Mouse (Mus musculus) forebrain, embryonic 13.5 days (tissue): ENCODE results near the gene Scn2a. TPM values are rescaled to one million over a fixed set of nuclear protein-coding genes. Genes with fewer than 3 reads are reported as not detected.
A peak's percentile ranks its signal among the peaks of the same experiment; 100 is the strongest.

Source experiments
- ATAC-seq: fragments of 200-750 bp; cut with Nextera tagmentation; 2 replicates; pipeline ENCODE4 v1.8.0; 2017
- H3K27ac ChIP-seq: fragments of 300-500 bp; sonication (generic); 2 replicates; pipeline ENCODE4 v1.5.1; 2015; ENCODE audit warnings: inconsistent platforms, mild to moderate bottlenecking, moderate library complexity
- H3K27me3 ChIP-seq: fragments of 300-500 bp; sonication (generic); 2 replicates; pipeline ENCODE4 v1.6.1; 2015; ENCODE audit warnings: mild to moderate bottlenecking, inconsistent platforms
- H3K36me3 ChIP-seq: fragments of 300-500 bp; sonication (generic); 2 replicates; pipeline ENCODE4 v1.6.1; 2015; ENCODE audit warnings: mild to moderate bottlenecking, inconsistent platforms; ENCODE audit not compliant: poor library complexity, severe bottlenecking
- H3K4me1 ChIP-seq: fragments of 300-500 bp; sonication (generic); 2 replicates; pipeline ENCODE4 v1.6.1; 2015; ENCODE audit warnings: inconsistent platforms
- H3K4me2 ChIP-seq: fragments of 300-500 bp; sonication (generic); 2 replicates; pipeline ENCODE4 v1.6.1; 2015; ENCODE audit warnings: inconsistent platforms, mild to moderate bottlenecking, moderate library complexity
- H3K4me3 ChIP-seq: fragments of 300-500 bp; sonication (generic); 2 replicates; pipeline ENCODE4 v1.5.1; 2015; ENCODE audit warnings: mild to moderate bottlenecking, inconsistent platforms
- H3K9ac ChIP-seq: fragments of 300-500 bp; sonication (generic); 2 replicates; pipeline ENCODE4 v1.6.1; 2015; ENCODE audit warnings: mild to moderate bottlenecking, inconsistent platforms
- H3K9me3 ChIP-seq: fragments of 300-500 bp; sonication (generic); replicated peaks from 2 replicates; pipeline ENCODE4 v1.6.1; 2016; ENCODE audit warnings: inconsistent platforms
- WGBS: fragments of 180-500 bp; shearing (Covaris S2); methylation state at CpG from one replicate; pipeline ENCODE4 v1.1.7; 2015; 5-methylcytosine and 5-hydroxymethylcytosine counted together
- polyA plus RNA-seq: library from polyadenylated mRNA; unstranded; fragments of >200 nt; fragmentation: Nextera tagmentation; extraction: Ambion mirVana; gene quantifications from 2 replicates; pipeline ENCODE4 v1.2.1, GENCODE M21; 2015

Scn2a gene
- polyA plus RNA-seq, 1 experiment from 2014 or later: 14.7 TPM

DNA sequence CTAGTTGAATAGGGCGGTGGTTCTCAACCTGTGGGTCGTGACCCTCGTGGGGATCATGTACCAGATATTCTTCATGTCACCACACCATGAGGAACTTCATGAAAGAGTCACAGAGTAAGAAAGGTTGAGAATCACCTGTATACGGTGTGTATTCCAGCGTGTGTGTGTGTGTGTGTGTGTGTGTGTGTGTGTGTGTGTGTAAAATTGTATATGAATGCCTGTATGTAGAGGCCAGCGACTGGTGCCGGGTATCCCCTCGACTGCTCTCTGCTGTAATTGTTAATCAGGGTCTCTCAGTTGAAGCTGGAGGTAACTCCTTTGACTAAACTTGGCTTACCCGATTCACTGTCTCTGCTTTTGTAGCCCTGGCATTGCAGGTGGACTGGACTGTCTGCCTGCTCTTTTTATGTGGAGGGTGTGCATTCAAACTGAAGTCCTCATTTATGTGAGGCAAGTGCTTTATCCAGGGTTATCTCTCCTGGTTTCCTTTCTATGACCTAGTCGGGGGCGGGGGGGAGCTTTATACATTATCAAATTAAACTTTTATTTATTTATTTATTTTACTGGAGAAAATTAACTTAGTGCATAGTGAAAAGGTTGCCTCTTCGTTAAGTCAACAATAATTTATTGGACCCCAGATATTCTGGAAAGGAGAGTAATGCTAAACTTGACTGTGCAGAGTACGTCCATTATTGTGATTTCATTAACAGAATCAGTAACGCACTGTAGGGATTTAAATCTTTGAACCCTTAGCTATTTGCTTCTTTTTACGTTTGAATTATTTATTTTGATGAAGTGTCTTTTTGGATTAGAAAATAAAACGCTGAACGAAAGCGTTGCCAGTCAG is 47.2 kb downstream of the Scn2a start:
- Histone ChIP-seq H3K9me3 (no peaks in the 10 kb centered on the region), H3K36me3 (no peaks in the 10 kb centered on the region), H3K27ac (no peak overlapping the region), H3K9ac (no peak overlapping the region), H3K4me2 (peak overlapping the region; percentile 58), H3K4me3 (peak overlapping the region; percentile 29), H3K4me1 (peaks cover 15% of the 10 kb centered on the region), H3K27me3 (no peaks in the 10 kb centered on the region)
- WGBS: 50% methylated on average over 18 of the region's 18 CpGs
- peak; percentile 61 for ATAC-seq

DNA sequence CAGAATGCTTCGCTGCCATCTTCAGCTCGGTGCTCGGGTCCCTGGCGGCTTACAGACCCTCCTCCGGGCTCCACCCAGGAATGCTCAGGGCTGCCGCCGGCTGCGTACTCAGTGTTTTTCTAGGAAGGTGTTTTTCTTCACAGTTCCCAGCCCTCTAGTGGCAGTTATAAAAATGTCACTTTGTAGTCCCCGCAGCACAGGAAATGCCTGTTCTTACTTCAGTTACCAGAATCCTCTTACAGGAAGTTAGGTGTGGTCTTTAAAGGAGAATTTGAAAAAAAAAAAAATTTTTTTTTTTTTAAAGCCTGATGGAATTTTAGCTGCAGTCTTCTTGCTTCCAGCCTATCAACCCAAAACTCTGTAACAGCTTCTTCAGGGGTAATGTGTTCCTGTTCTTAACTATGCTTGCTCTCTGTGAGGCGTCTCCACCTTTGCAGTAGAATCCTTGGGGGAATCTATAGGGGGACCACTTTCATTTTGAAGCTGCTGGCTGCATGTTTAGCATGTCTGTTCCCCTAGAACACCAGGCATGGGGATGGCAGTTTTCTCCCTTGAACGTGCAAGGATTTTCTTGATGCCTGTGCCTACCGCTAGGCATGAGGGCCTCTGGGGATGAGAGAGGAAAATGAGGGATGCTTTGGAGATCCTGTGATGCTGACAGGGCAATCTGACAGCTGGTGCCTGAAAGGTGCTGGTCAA is 48.0 kb downstream of the Scn2a start:
- H3K27ac ChIP-seq: peak overlapping the region; percentile 10
- peak; percentile 97 for ATAC-seq
- no peaks in the 10 kb centered on the region for H3K9me3 ChIP-seq
- 19% methylated on average over 12 of the region's 12 CpGs for WGBS
- peak overlapping the region; percentile 37 for H3K4me3 ChIP-seq
- H3K27me3 ChIP-seq: no peaks in the 10 kb centered on the region
- H3K36me3 ChIP-seq: no peaks in the 10 kb centered on the region
- H3K4me1 ChIP-seq: peaks cover 15% of the 10 kb centered on the region
- peak overlapping the region; percentile 58 for H3K4me2 ChIP-seq
- peak overlapping the region; percentile 60 for H3K9ac ChIP-seq

DNA sequence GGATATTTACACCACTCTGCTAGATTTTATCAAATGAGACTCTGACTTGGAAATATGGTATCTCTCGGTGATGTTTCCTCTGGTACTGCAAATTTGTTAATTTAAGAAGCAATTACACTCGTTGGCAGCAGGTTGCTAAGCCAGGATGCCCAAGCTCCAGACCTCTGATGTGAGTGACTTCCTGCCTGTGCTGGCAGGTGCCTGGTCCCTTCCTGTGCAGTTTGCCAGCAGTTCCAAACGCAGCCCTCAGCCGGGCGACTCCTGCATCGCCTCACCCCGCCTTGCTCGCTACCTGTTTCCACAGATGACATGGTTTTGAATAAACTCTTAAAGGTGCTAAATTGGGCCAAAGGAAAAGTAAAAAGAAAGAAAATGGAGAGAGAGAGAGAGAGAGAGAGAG is 49.0 kb downstream of the Scn2a start:
- Histone ChIP-seq H3K27ac (no peak overlapping the region), H3K4me1 (peaks cover 15% of the 10 kb centered on the region), H3K4me2 (peak overlapping the region; percentile 58), H3K27me3 (no peaks in the 10 kb centered on the region), H3K4me3 (no peak overlapping the region), H3K9ac (no peak overlapping the region), H3K9me3 (no peaks in the 10 kb centered on the region), H3K36me3 (no peaks in the 10 kb centered on the region)
- 79% methylated on average over 8 of the region's 8 CpGs for WGBS
- ATAC-seq: no peak

DNA sequence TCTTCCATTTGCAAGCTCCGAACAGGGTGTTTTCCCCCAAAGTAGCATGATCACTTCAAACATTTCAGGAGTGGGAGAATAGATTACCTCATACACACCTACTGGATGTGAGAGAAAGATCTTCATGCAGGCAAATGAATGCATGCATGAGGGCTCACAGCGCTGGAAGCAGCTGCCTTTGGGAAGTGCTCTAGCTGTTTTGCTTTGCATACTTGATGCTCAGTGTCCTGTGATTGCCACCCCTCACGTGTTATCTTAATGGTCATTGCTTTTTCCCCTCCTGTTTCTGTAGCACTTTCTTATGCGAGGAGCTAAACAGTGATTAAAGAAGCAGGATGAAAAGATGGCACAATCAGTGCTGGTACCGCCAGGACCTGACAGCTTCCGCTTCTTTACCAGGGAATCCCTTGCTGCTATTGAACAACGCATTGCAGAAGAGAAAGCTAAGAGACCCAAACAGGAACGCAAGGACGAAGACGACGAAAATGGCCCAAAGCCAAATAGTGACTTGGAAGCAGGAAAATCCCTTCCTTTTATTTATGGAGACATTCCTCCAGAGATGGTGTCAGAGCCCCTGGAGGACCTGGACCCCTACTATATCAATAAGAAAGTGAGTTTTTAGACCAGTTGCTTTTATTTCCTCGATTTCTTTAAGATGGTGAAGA is 49.7 kb downstream of the Scn2a start:
- H3K27ac ChIP-seq: no peak overlapping the region
- WGBS: 59% methylated on average over 12 of the region's 12 CpGs
- no peaks in the 10 kb centered on the region for H3K9me3 ChIP-seq
- H3K9ac ChIP-seq: no peak overlapping the region
- ATAC-seq: no peak
- peak overlapping the region; percentile 2 for H3K4me2 ChIP-seq
- H3K27me3 ChIP-seq: no peaks in the 10 kb centered on the region
- no peaks in the 10 kb centered on the region for H3K36me3 ChIP-seq
- no peak overlapping the region for H3K4me3 ChIP-seq
- H3K4me1 ChIP-seq: peaks cover 13% of the 10 kb centered on the region

DNA sequence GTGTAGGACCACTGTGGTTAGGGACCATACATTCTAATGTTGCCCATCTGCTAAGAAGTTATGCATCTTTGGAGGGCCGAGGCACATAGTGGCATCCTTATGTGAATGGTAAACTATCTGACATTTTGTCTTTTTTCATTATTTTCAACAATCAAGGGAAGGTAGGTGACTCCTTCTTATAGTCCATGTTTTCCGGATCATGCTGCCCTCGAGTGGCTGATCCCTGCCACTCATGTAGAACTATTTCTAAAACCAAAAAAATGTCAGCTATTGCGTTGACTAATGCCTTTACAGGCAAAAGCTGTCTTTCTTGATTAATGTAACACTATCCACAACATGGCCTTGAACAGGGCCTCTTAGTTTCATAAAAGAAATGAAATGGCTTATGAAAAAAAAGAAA is 59.0 kb downstream of the Scn2a start:
- 87% methylated on average over 4 of the region's 4 CpGs for WGBS
- H3K36me3 ChIP-seq: no peaks in the 10 kb centered on the region
- H3K4me2 ChIP-seq: no peak overlapping the region
- no peak overlapping the region for H3K27ac ChIP-seq
- no peaks in the 10 kb centered on the region for H3K4me1 ChIP-seq
- H3K4me3 ChIP-seq: no peak overlapping the region
- no peaks in the 10 kb centered on the region for H3K27me3 ChIP-seq
- H3K9ac ChIP-seq: no peak overlapping the region
- no peak for ATAC-seq
- H3K9me3 ChIP-seq: no peaks in the 10 kb centered on the region

DNA sequence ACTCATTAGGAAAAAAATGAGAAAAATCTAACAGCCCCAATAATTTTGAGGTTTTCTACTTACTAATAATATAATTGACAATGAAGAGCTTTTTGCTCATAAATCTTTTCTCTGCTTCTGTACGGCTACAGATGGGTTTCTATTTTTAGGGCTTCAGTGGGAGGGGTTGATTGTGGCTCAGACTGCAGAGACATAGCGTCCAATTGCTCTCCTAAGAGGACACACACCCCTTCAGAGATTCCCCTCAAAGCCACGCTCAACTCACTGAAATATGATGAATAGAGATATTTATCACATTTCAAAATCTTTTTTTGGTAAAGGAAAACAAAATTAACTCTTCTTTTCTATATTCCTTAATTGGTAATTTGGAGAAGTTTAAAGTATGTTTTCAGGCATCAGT is 64.6 kb downstream of the Scn2a start:
- 78% methylated on average over 3 of the region's 3 CpGs for WGBS
- no peaks in the 10 kb centered on the region for H3K27me3 ChIP-seq
- H3K4me1 ChIP-seq: no peaks in the 10 kb centered on the region
- no peak overlapping the region for H3K4me2 ChIP-seq
- no peaks in the 10 kb centered on the region for H3K36me3 ChIP-seq
- no peak overlapping the region for H3K27ac ChIP-seq
- ATAC-seq: no peak
- H3K4me3 ChIP-seq: no peak overlapping the region
- no peaks in the 10 kb centered on the region for H3K9me3 ChIP-seq
- H3K9ac ChIP-seq: no peak overlapping the region

DNA sequence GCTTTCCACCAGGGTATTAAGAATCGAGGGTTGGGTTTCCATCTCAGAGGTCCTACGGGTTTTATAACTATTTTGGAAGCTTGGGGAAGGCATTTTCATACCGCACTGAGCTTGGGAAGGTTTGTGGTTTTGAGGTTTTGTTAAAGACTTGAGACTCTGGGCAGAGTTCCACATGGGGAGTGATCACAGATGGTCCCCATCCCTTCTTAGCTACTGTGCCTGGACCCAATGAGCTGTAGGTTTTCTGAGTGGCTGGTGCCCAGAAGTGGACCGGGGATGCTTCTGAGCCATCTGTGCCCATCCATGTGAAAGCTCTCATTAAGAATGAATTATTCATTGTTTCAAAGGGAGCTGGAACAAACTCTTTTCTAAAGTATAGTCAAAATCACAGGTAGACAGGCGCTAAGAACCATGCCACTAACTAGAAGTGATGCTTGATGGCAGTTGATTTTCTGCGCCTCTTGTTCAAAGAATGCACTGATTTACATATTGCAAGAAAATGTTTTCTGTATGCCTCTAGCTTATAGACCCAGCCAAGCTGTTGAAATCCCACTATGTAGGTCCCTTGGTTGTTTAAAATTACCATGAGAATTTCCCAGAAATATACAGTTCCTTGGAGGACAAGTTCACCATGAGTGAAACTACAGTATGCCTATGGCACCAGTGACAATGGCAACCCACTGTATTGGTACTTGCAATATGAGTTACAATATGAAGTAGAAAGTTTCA is 70.0 kb downstream of the Scn2a start:
- H3K4me1 ChIP-seq: no peaks in the 10 kb centered on the region
- H3K27me3 ChIP-seq: no peaks in the 10 kb centered on the region
- H3K9ac ChIP-seq: no peak overlapping the region
- H3K36me3 ChIP-seq: 0 out of 2 replicates have a peak, but pooled peaks cover 3% of the 10 kb centered on the region
- H3K4me3 ChIP-seq: no peak overlapping the region
- no peak overlapping the region for H3K27ac ChIP-seq
- no peaks in the 10 kb centered on the region for H3K9me3 ChIP-seq
- no peak overlapping the region for H3K4me2 ChIP-seq
- peak; percentile 78; the same call in 1 of the 2 replicates for ATAC-seq
- WGBS: 89% methylated on average over 6 of the region's 6 CpGs

DNA sequence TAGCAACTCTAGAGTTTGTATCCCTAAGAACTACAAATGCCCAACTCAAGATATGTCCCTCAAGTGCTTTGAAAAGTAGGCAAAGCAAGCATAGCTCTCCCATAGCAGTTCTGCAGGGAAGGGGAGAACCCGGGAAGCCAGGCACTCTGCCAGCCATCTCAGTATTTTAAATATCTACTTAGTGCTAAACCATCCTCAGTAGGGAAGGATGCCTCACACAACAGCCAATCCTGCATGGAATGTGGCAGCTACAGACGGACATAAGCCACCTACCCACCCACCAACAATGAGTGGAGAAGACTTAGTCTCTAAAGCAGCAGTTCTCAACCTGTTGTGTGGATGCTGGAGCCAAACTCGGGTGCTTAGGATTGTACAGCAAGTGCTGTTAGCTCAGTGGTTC is 73.9 kb downstream of the Scn2a start:
- Histone ChIP-seq H3K4me1 (no peaks in the 10 kb centered on the region), H3K4me2 (no peak overlapping the region), H3K9ac (no peak overlapping the region), H3K4me3 (no peak overlapping the region), H3K9me3 (no peaks in the 10 kb centered on the region), H3K27ac (no peak overlapping the region), H3K36me3 (0 out of 2 replicates have a peak, but pooled peaks cover 3% of the 10 kb centered on the region), H3K27me3 (no peaks in the 10 kb centered on the region)
- 82% methylated on average over 3 of the region's 3 CpGs for WGBS
- ATAC-seq: no peak

DNA sequence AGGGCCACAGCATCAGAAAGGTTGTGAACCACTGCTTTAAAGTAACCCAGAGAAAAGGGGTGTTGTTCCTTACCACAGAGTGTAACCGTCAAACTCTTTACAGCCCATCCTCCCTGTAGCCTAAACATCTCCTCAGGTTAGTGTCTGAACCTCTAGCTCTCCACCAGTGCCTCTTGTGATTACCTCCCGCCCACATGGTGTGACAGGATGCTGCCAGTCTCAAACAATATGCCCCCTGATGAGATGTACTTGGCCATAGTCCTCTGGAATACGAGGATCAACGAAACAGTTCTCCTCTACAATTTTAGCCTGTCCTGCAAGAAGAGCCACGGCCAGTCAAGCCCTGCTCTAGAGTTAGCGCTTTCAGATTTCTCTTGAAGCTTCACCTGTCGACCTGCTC is 74.5 kb downstream of the Scn2a start:
- Histone ChIP-seq H3K9ac (no peak overlapping the region), H3K4me2 (no peak overlapping the region), H3K27me3 (no peaks in the 10 kb centered on the region), H3K4me1 (no peaks in the 10 kb centered on the region), H3K27ac (no peak overlapping the region), H3K36me3 (0 out of 2 replicates have a peak, but pooled peaks cover 3% of the 10 kb centered on the region), H3K9me3 (no peaks in the 10 kb centered on the region), H3K4me3 (no peak overlapping the region)
- WGBS: 76% methylated on average over 7 of the region's 7 CpGs
- ATAC-seq: no peak

DNA sequence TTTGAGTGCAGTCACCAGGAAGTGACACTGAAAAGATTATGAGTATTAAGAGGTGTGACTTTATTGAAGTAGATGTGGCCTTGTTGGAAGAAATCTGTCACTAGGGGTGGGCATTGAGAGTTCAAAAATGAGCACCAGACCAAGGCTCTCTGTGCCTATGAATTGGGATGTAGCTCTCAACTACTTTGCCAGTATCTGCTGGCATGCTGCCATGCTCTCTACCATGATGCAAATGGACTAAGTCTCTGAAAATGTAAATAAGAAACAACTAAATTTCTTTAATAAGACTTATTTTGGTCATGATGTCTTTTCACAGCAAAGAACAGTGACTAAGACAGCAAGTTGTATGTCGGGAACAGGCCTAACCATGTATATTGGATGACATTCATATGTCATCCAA is 79.7 kb downstream of the Scn2a start:
- Histone ChIP-seq H3K4me2 (no peak overlapping the region), H3K27me3 (no peaks in the 10 kb centered on the region), H3K36me3 (no peaks in the 10 kb centered on the region), H3K27ac (no peak overlapping the region), H3K4me3 (no peak overlapping the region), H3K9me3 (no peaks in the 10 kb centered on the region), H3K9ac (no peak overlapping the region), H3K4me1 (no peaks in the 10 kb centered on the region)
- no peak for ATAC-seq
- WGBS: 96% methylated on average over 1 of the region's 1 CpGs

DNA sequence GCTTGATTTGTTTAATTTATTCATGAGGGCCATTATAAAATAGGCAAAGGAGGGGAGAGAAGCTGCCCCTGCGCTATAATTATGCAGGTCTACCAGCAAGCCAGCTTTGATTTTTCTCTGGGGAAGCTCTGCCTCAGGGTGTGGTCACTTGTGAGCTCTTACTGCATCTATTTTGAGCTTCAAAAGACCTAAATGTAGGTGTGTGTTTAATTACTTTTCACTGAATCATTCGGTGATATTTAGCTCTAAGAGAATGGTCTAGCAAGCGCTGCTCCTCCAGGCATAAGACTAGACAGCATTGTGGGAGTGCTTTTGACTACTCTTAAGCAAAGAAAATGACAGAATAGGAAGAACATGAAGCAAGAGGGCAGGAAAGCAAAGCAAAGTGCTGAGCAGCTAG is 80.6 kb downstream of the Scn2a start:
- WGBS: 90% methylated on average over 3 of the region's 3 CpGs
- Histone ChIP-seq H3K9ac (no peak overlapping the region), H3K9me3 (no peaks in the 10 kb centered on the region), H3K36me3 (no peaks in the 10 kb centered on the region), H3K4me1 (no peaks in the 10 kb centered on the region), H3K4me2 (no peak overlapping the region), H3K27me3 (no peaks in the 10 kb centered on the region), H3K27ac (no peak overlapping the region), H3K4me3 (no peak overlapping the region)
- ATAC-seq: no peak
